Mouse (Mus musculus): Measurements from ENCODE around the gene Cnbp.

DNA sequence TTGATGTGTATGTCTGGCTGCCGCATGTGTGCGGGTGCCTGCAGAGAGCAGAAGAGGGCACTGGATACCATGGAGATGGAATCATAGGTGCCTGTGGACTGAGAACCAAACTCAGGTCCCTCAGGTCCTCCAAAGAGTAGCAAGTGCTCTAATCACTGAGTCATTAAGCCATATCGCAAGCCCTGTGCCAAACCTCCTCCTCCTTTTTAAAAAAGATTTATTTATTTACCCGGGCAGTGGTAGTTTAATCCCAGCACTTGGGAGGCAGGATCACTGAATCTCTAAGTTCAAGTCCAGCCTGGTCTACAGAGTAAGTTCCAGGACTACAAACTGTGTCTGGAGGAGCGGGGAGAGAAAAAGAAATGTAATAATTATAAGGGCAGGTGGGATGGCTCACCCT, 36.4 kb downstream of the Cnbp start:
- TF ChIP-seq CTCF (IDR thresholded peaks at IDR 0.05; ENCODE audit: low read depth, low read length) (no peak), POLR2A (IDR thresholded peaks at IDR 0.05; ENCODE audit: borderline replicate concordance, low read depth, low read length) (no peak)

Measured in bone marrow macrophage, adult 2 months (primary cell).